Mouse (Mus musculus) adrenal gland, adult 18-20 months (tissue): ENCODE measurements around the gene Cd24a. TPM values are rescaled to one million over a fixed set of nuclear protein-coding genes. Genes with fewer than 3 reads are reported as not detected.

Source experiments
- DNase-seq, 2 experiments: peaks; one replicate each; pipeline ENCODE4 v3.0.0; 2021 to 2022; ENCODE audit warnings: low spot score in 2 of 2
- total RNA-seq, 2 experiments: library from RNA; stranded (reverse); gene quantifications; 1 replicate in 1 of 2; 2 replicates in 1 of 2; pipeline ENCODE4 v1.2.3; 2021

Cd24a gene
- total RNA-seq, 2 experiments from 2014 or later, result 19.6 to 27.0 TPM

DNA sequence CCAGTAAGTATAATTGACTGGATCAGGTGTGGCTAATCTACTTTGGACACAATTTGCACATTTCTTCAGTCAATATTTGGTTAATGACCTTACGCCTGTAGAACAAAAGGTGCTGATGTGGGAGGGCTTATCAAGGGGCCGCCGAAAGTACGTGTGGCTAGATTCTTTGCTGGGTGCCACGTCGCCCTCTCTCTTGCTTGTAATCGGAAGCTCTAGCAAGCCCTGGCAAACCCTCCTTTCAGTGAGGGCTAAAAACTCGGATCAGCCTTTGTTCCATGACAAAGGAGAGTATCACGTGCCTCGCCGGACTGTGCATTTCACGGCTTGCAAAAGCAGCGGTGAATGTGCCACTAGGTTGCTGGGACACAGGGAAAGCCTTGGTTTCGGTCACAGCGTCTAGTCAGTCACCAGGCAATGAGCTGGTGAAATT is 2.6 kb downstream of the Cd24a start:
- DNase-seq, result peak; percentile 15 to 24

DNA sequence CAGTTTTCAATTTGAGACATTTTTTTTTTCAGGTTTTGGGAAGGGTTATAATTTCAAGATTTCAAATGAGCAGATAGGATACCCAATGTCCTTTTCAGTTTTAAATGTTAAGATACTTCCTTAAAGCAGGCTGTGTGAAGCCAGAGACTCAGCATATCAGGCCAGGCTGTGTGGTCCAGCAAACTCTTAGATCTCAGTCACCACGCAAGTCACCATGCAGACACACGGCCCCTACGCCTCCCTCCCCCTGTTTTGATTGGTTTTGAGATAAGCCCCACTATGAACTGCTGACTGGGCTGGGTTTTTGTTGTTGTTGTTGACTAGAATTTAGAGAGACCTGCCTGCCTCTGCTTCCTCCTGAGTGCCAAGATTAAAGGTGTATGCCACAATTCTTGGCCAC is 3.2 kb downstream of the Cd24a start:
- DNase-seq, result no peak

- no peak for DNase-seq
Observed at GRCm38 (mm10) chr10:43584538-43584937, 6.5 kb downstream of the Cd24a start.

- DNase-seq, result no peak
Observed at GRCm38 (mm10) chr10:43588470-43589177, 10.5 kb downstream of the Cd24a start.

DNA sequence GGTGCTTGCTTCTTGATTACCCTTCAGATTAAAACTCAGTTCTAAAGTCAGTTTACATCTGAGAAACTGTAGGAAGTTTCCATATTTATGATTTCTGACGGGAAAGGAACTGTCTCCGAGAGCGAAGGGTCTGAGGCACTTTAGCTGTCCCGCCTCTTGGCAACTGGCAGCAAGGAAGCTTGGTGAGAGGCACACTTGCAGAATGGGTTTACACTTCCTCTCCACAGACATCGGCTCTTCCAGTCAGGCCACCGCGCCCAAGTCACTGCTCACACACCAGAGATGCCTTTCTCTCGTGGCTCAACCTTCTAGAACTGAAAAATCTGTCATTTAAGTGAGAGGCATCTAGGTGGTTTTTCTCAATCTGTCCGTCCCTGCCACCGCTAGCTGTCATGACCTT is 13.4 kb downstream of the Cd24a start:
- no peak for DNase-seq

DNA sequence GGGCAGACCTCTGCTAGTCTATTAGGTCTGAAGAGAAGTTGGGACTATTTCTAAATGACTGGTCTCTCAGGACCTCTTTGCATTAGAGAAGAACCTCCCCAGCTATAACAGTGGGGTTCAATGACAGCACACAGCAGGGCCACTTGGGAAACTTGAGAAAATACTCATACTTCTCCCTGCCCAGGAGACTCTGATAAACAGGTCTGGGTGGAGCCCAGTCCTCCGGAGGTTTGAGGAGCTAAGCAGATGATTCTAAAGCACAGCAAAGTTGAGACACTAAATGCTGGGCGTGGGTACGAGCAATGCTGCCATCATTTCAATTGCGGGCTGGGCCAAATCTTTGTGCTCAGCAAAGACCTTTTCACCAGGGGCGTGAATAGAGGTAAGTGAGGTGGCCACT is 15.1 kb downstream of the Cd24a start:
- DNase-seq, result no peak

GRCm38 (mm10) chr10:43594187-43594586 is 16.1 kb downstream of the Cd24a start:
- DNase-seq, result no peak

DNA sequence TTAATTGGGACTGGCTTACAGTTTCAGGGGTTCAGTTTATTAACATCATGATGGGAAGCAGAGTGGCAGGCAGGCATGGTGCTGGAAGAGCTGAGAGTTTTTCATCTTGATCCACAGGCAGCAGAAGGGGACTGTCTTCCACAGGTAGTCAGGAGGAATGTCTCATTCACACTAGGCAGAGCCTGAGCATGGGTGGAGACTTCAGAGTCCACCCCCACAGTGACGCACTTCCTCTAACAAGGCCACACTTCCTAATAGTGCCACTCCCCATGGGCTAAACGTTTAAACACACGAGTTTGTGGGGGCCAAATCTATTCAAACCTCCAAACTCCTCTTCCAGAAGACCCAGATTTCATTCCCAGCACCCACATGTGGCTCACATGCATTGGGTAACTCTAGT is 16.8 kb downstream of the Cd24a start:
- DNase-seq, result no peak

- DNase-seq, result no peak
Observed at GRCm38 (mm10) chr10:43598067-43598726, 20.1 kb downstream of the Cd24a start.

GRCm38 (mm10) chr10:43601039-43601438 is 23.0 kb downstream of the Cd24a start:
- DNase-seq, result no peak

GRCm38 (mm10) chr10:43601511-43602396 is 23.7 kb downstream of the Cd24a start:
- DNase-seq, result no peak

DNA sequence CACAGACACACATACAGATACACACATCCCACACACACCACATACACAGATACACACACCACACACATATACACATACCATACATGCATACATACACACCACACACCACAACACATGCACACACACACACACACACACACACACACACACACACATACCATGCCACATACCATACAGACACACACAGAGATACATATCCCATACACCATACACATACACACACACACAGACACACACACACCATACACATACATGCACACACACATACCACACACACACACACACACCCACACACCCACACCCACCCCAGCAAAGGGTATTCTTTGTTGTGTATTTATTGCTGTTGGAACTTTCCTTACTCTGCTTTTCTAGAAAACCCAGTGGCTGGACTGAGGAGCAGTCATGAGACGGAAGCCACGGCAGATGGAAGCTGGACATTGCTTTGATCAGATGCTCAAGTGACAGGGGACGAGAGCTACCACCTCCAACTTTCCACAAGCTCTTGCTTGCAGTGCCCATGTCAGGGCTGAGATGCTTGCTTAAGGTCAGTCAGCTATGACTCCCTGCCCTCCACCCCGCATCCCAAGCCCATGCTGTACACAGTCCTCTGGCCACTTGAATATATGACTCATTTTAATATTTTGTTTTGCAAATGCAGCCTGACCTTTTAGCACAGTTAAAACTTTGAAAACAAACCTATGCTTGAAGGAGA is 26.0 kb downstream of the Cd24a start:
- DNase-seq, result no peak

GRCm38 (mm10) chr10:43604687-43605250 is 26.7 kb downstream of the Cd24a start:
- no peak for DNase-seq

DNA sequence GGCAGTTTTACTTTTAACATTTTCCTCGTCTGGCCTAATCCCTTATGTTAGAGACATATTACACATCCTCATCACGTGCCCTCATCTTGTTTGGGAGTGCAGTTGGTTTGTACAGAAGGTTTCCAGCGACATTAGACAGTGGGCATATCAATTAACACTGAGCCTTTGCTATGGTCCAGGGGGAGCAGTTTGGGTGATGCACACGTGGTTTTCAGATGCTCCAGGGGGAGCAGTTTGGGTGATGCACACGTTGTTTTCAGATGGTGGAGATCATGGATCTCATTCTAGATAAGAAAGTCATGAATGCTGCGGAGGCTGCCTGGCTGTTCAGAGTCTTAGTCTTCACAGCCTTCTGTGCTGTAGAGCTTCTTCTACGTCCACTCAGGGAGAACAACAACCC is 27.8 kb downstream of the Cd24a start:
- no peak for DNase-seq

DNA sequence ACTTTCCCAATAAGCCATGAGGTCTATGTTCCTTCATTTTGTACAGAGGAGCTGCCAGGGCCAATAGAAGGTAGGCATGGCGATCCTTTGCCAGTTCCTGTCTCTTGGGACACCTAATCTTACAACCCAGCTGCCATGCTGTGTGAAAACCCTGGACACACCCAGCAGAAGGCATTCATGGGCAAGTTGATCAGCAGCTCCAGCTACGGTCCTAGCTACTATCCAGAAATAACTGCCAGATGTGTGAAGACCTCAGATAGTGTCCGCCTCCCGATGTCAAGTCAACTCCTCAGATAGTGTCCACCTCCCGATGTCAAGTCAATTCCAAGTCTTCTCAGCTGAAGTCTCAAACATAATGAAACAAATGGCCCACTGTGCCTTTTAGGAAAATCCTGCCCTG is 31.4 kb downstream of the Cd24a start:
- no peak for DNase-seq

- no peak for DNase-seq
Observed at GRCm38 (mm10) chr10:43609958-43610357, 31.9 kb downstream of the Cd24a start.

DNA sequence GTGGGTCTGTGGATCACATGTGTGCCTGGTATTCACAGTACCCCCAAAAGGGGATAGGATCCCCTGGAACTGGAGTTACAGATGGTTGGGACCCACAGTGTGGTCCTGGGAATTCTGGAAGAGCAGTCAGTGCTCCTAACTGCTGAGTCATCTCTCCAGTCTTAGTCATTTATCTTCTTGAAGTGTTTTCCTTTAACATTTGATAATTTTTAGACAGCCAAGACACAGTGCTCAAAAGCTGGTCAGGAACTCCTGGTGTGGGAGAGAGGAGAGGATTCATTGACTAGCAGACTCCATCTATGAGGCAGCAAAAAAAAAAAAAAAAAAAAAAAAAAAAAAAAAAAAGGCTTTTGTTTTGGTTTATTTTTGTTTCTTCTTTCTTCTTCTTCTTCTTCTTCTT is 33.0 kb downstream of the Cd24a start:
- no peak for DNase-seq

DNA sequence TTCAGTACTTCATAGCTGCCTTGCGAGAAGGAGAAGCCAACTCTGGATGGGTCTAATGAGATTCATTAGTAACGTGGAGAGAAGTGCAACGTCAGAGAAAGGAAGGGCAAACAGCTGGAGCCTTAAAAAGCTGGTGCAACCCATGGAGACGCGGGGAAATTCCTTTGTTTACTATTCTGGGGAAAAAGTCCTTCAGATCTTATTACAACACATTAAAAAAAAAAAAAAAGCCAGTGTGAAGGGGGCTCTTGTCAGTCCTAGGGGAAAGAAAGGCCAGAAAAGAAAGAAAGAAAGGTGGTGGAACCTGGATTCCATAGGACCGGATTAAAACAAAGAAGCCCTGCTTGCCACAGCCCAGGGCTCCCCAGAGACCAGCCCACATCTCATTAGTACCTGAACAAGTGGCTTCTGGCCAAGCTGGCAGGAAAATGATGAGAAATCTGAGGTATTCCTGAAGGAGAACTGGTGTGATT is 41.0 kb downstream of the Cd24a start:
- no peak for DNase-seq

DNA sequence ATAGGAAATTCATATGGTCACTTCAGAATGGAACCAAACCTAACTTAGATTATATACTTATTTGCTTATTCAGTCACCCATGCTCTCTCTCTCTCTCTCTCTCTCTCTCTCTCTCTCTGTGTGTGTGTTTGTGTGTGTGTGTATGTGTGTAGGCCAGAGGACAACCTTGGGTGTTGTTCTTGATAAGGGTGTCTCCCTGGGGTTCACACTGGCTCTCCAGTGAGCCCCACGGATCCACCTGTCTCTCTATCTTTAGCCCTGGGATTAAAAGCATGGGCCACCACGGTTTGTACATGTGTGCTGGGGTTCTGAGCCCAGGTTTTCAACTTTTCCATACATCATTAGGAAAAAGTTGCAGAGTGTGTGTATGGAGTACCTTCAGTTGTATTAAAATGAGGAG is 41.9 kb downstream of the Cd24a start:
- DNase-seq, result no peak

DNA sequence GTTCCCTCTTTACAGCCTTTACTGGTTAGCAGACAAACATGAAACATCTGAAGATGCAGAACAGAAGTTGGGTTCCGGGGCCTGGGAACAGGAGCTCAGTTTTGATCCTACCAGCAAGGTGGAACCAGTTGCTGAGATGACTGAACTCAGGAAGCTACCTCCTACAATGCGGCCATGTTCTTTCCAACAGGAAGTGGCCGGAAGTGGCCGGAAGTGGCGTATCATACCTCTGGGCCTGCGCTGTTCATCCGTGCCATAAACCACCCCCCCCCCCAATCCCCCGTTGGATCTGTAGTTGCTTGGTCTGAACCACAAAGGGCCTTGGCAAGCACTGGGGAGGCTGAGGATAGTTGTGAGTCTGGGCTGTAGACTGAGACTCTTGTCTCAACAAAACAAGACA is 45.4 kb downstream of the Cd24a start:
- no peak for DNase-seq

DNA sequence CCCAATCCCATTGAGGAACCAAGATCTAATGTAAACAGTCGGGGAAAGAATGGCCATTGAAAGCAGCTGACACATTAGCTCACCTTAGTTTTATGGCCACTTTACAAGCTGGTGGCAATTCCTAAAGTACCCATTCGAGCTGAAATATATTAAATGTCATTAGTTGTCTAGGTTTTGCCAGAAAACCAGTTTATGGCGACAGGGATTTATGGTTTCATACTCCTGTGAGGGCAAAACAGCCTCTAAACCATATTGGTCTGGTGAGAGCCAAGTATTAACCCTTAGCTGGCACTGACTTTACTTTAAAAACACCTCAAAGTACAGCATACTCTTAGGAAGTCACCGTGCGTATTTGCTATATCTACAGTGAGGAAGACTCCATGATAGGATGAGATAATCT is 46.3 kb downstream of the Cd24a start:
- DNase-seq, result no peak
